Mouse (Mus musculus) ES-Bruce4 (cell line): ENCODE data around the gene Nup153.

Source experiments
- CTCF ChIP-seq: IDR thresholded peaks from one replicate; pipeline ENCODE4 v1.8.1; 2011; ENCODE audit warnings: low read depth, low read length
- POLR2A ChIP-seq: IDR thresholded peaks from one replicate; pipeline ENCODE4 v1.8.1; 2011; ENCODE audit warnings: low read length; ENCODE audit not compliant: insufficient read depth

GRCm38 (mm10) chr13:46725227-46725626 lies 2.5 kb downstream of the Nup153 start:
- TF ChIP-seq CTCF (no peak), POLR2A (no peak)
